Mouse (Mus musculus): ENCODE measurements around the gene 4931422A03Rik.

Gene 4931422A03Rik

DNA sequence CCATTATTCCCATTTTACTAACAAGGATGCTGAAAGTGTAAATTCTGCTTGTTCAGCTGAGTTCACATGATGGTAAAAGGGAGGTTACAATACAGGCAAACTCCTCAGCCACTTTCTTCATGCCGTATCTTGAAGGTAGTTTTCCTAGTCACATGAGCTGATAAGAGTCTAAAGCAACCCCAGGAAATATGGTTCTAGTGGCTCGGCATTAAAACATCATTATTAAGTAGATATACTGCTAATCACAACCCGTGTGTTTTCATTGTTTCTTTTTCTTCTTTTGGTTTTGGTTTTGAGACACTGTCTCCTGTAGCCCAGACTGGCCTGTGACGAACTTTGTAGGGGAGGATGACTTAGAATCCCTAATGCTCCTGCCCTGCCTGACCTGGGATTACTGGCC is 60.0 kb downstream of the 4931422A03Rik start:
- no peak for DNase-seq

DNA sequence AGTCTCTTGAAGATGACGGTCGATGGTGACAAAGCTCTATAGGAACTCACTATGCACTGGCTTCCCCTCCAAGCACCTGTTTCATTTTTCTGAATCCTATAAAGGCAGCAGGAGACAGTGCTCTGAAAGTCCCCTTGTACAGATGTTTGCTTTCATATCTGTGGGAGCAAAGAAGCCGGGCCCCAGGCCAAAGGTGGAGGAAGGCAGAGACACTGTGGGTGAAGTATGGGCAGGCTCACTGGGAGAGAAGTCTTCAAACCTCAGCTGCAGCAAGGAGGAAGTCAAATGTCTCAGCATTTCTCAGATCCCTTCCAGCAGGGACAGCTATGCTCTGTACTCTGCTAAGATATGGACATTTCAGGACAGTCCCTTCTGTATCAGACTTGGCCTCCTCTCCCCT is 62.8 kb downstream of the 4931422A03Rik start:
- DNase-seq = no peak

DNA sequence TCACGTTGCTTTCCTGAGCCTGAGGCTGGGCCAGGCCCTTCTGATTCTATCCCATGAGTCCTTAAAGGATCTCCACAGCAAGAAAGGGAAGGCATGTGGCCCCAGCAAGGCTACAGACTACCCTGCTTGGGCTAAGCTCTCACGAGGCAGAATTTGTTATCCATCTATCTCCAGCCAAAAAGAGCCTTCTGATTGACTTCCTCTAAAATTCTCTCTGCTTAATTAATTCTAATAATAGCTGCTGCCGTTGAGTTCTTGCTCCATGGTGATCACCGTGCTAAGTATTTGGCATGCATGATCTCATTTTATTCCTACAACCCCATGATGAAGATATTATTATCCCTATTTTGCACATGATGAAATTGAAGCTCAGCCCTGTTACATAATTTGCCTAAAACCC is 65.8 kb downstream of the 4931422A03Rik start:
- no peak for DNase-seq

DNA sequence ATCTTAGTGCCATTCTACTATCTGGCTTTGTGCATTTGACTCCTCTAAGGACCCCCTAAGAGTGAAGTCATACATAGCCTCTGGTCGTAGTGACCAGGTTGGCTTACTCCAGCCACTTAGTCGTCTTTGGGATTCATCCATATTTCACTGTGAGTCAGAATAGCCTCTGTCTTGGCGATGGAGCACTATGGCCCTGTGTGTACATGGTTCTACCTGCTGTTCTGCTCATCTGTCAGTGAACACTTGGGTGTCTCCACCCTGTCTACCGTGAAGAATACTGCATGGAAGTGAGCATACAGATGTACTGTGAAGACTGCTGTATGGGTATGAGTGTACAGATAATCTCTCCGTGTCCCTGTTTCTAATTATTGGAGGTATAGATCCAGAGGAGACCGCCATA is 68.6 kb downstream of the 4931422A03Rik start:
- DNase-seq = no peak

DNA sequence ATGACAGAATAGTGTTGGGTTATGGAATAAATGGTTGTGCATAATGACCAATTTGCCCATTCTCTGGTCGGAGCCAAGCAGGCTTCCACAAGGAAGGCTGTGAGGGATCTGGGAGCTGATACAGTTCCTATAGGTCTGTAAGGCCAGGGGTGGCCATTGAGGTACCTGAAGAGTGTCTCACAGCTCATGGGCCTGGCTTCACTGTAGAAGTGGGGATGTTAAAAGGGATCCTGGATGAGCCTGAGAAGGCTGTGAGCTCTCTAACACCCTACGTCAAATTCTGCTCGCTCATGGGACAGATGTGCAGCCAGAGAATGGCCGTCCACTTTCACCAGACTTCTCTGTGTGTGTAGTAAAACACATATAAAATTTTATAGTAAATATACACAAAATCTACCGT is 69.1 kb downstream of the 4931422A03Rik start:
- DNase-seq = no peak

DNA sequence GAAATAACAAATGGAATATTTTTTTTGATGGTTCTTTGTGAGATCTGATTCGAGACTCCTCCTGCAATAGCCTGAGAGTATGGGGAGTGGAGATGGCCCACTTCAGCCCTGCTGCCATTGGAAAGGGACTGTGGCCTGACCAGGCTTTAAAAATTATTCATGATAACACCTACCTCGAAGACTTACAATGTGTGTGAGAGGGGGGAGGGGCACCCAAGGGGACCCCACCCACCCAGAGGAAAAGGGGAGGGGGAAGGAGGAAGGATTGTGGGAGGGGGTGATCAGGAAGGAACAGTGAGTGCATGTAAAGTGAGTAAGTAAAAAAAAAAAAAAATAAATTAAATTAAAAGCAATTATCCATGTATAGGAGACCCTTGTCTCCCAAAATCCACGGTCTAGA is 69.5 kb downstream of the 4931422A03Rik start:
- no peak for DNase-seq

DNA sequence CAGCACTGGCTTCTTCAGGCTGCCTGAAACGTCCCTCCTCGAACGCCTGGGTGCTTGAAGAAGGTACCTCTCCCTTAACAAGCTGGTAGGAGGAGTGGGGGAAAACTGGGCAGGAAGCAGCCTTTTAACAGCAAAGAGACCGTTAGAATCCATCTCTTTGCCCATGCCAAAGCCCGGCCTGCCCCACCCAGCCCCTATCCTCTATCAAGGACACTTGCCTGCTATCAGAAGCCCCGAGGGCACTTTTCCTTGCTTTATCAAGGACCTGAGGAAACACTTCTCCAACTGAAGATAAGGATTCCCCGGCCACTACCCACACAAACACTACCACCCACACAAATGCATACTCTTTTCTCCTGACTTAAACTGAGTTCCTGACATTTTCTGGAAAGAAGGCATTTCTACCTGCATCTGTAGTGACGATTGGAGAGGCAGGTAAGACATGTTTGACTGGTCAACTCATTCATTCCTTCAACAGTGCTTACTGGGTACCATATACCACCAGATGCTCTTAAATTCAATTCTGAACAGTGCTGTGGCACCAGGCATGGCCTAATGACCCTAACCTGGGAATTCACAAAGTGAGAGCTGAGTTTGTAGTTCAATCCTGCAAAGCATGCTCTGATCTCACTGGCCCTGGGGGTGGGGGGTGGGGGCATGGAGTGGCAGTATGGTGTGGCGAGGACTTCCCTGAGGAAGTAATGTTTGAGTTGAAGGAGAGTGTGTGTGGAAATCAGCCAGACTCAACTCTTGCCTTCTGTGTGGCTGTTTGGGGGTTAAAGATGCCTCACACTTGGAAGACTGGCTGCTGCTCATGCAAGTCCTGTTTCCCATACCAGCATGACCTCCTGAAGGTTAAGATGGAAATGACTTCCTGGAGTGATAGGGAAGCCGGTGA is 70.3 kb downstream of the 4931422A03Rik start, which contains the start of gene Lmo2:
TSS of gene Lmo2 (plus strand) at position 338 of the 898 bp plus-strand sequence.
- no peak for DNase-seq

DNA sequence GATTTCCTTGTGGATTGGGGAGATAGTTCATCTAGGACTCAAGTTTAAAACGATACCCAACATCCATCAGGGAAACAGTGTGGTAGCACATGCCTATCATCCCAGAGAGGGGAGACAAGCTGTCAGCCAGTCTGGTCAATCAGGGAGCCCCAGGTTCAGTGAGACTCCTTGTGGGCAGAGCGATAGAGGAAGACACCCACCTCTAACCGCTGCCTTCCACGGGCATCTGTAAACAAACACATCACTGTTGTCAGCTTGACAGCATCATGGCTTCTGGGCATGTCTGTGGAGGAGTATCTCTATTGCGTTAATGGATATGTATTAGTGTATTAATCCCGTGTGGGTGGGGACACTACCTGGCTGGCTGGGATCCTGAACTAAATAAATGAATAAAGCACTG is 71.3 kb downstream of the 4931422A03Rik start:
- no peak for DNase-seq

DNA sequence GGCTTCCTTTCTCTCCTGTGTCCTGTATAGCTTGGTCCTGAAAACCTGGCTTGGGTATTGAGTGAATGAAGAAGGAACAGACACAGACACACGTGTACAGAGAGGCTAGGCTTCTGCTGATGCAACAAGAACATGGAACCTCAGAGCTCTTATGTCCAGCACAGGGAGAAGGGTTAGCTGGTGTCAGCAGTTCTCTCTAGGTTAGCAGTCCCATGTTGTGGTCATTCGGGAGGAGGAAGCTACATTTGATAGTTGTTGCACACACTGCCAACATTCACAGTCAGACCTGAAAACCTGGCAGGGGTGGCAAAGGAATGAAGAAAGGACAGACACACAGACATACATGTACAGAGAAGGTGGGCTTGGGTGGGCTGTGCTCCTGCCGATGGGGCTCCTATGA is 72.4 kb downstream of the 4931422A03Rik start:
- DNase-seq = no peak

DNA sequence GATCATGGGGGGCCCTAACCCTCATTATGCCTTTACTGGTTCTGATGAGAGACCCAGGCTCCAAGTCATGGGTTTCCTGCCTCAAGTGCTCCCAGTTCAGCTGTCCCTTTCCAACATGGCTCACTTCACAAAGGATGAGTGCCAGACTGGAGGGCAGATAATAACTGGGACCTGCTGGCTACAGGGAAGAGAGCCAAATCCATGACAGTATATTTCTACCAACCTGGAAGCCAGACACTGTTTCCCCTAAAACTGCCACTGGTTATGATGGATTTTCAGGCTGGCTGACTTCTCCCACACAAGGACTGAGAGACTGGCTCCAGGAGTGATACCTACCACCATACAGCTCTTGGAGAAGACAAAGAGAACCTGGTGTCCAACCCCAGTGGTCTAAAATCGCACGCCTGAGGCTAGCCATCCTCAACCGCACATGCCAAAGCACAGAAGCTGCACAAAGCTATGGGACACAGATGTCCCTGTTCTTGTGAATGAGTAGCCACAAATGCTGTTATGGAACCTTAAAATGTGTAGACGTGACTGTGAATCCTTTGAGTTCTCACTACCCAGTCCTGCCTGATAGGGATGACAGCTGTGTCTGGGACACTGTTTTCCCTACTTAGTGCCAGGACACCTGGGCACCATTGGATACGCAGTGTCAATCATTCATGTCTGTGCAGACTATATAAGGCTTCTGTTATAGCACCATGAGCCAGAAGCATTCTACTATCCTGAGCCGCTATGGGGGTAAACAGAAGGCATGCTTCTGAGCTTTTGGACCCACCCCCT is 74.9 kb downstream of the 4931422A03Rik start:
- no peak for DNase-seq

DNA sequence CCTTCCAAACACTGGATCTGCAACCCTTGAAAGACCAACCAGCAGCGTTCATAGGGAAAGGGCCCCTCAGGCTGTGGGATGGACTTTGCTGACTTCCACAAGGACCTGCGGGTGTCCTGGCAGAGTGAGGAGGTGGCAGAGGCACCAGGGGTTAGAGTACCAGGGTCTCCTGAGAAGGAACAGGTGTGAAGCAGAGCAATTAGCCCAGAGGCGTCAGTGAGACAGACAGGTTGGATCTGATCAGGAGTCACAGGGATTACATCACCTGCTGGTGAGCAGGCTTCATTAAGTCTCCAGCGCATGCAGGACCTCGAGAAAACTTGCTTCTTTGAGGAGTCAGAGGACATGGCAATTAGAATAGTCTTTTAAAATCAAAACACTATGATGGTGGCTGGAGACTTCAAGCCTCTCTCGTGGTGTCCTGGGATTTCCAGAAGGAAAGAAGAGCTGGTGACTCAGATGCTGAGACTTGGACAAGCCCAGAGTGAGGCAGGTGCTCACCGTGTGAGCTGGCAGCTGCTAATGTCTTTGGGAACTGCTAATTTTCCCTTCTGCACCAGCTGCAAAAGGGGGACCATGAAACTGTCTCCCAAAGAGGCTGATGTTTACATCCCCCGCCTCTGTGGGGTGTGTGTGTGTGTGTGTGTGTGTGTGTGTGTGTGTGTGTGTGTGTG is 80.0 kb downstream of the 4931422A03Rik start:
- DNase-seq = no peak

DNA sequence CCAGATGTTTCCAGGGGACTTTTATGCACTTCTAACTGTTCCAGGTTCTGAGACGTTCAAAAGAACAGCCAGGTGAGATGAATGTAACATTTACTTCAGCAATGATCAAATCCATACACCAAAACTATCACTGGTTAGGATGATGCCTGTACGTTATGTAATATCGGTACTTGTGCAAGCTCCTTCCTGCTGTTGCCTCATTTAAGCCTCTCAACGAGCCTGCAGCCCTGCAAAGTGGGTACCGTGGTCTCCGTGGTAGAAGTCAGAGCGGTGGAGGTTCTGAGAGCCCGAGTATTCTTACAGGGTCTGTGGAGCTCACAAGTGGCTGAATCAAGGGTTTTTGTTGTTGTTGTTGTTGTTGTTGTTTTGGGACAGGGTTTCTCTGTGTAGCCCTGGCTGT is 81.3 kb downstream of the 4931422A03Rik start:
- DNase-seq = no peak

DNA sequence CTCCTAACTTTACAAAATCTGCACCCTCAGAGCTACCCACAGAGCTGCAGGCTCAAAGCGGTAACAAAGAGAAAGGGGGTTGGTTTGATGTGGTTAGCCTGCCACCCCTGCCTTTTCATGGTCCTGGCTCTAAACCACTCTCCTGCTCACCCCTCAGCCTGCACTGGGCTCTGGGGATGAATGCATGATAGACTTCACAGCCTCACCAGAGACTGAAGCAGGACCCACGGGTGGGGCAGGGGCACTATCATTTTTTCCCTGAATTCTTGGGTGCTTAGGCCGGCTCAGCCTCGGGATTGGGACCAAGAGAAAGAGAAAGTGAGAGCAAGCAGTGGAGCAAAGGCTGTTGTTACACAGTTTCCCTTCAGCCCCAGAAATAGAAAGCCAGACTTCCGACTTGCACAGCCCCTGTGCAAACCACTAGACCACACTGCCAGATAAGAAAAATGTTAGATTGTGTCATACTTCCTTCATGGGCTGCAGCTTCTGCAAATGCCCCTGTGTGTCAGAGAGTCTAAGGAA is 82.5 kb downstream of the 4931422A03Rik start:
- no peak for DNase-seq

DNA sequence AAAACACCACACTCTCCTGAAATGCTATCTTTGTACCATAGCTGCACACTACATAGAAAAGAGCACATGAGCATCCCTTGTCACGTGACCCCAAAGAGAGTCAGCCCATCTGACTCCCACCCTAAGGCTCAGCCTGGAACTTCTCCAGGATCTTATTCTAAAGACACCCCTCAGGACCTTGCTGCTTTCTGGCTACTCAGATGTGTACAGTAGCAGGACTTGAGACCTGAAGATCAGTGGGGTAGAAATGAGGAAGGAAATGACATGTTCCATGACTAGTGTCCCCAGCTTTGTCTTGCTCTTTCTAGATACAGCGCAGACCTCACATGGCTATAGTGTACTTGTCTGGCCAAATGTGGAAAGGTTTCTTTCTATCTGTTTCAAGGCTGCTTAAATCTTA is 83.3 kb downstream of the 4931422A03Rik start:
- DNase-seq = no peak

DNA sequence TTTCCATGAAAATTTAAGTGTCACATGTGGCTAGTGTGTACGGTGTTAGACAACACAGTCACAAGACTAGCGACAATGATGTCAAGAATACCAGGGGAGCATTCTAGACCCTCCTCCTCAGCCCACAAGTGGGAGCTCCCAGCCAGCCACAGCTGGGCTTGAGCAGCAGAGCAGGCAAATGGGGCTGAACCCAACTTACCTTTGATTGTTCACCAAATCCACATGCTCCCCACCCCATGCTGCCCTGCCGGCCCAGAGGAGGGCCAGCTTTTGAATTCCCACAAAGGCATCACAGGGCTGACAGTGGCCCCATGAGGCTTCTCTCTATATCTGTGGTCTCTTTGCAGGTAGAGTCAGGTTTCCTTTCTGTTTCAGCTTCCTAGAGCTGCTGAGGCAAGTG is 87.1 kb downstream of the 4931422A03Rik start:
- DNase-seq = no peak

DNA sequence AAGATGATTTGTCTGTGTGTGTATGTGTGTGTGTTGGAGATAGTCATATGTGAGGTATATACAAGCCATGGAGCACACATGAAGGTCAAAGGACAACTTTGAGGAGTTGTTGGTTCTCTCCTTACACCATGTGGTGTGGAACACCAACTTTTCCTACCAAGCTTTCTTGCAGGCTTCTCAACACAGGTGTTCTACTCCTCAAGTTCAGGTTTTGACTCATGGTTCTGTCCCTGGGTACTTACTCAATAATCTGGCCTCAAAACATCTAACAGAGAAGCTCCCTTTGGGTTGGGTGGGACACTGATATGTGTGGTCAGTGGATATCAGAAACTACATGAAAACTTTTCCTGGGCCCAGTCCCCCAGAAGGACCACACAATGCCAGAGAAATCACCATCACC is 89.2 kb downstream of the 4931422A03Rik start:
- DNase-seq = no peak

DNA sequence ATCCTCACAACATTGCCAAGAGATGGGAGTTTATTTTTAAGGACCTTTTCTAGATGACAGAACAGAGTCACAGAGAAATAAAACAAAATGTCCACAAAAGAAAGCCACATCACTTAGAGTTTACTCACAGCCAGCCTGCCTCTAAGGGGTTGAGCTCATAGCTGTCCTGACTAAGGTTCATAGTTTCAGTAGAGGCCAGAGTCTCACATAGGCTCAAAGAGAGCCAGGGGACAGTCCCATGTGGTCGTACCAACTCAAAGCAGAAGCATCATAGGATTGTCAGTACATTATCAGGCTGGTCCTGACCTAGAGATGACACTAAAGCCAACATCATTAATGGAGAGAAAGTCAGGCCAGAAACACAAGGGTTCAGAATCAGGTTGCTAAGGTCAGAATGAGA is 89.6 kb downstream of the 4931422A03Rik start:
- no peak for DNase-seq

DNA sequence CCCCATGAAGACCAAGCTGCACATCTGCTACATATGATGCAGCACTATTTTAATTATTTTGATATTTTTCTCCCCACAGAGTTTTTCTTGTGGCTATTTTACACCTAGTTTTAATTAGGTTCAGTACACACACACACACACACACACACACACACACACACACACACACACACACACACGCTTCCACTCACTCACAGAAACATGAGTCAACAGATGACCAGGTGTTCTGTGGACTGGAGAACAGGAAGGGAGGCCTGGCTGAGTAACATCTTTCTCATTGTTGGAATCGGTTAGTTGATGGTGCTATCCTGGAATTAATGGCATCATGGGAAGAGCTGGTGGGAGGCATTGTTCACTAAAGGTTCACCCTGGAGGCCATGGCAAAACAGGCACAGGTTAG is 90.5 kb downstream of the 4931422A03Rik start:
- DNase-seq = no peak

DNA sequence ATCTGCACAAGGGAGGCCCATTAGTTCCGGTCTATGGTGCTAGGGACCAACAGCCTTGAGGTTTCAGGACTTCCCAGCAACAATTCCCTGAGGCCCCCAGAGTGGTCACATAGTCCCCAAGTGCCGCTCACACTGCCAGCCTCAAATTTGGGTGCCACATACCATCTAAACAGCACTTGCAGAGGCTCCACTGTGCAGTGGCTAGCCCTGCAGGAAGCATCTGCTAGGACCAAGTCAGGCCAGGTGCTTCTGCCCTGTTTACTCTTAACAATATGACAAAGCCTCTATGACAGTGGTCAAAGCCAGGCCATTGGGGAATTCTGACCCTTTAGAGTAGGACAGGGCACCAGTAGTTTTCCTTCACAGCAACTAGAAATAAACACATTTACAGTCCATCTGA is 91.5 kb downstream of the 4931422A03Rik start:
- DNase-seq = no peak

DNA sequence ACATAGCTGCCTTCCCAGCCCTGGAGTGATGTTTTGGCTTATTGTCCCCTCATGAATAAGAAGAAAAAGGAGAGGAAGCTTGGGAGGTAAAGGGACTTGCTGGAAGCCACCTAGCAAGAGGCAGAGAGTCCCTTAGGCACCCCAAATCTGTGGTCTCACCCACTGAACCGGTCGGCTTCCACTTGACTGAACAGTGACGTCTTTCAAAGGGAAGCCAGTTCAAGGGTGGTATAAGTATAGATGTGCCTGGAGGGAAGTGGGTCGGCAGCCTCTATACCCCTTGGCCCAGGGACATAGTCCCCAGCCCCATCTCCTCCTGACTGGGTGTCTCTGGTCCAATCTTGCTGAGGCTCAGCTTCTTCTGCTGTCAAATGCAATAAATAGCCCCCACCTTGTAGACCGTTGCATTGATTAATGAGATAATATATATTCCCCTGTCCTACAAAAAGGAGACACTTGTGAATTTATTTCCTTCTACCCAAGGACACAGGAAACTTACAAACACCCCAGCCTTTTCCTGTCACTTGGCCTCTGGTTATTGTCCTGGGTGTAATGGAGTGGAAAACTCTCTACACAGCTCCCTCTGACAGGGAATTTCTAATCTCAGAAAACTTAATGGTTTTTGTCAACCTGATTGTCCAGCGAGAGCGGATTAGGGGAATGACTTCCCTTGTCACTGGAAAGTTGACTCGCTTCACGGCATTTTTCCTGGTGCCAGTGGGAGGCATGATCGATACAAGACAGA is 92.3 kb downstream of the 4931422A03Rik start:
- DNase-seq = no peak

DNA sequence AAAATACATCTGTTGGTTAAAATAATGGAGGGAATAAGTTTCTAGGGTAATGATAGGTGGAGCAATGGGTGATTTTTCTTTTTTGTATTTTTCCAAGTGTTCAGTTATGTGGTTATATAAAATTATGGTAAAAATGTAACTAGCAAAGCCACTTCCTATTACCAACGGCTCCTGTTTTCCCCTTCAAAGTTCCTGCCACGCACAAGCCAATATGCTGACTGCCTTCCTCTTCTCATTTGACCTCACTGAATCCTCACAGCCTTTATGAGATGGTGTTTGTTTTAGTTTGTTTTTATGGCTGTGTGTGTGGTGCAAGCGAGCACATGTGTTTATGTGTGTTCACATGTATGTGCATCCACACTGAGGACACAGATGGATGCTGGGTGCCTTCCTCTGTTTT is 93.5 kb downstream of the 4931422A03Rik start:
- DNase-seq = no peak

DNA sequence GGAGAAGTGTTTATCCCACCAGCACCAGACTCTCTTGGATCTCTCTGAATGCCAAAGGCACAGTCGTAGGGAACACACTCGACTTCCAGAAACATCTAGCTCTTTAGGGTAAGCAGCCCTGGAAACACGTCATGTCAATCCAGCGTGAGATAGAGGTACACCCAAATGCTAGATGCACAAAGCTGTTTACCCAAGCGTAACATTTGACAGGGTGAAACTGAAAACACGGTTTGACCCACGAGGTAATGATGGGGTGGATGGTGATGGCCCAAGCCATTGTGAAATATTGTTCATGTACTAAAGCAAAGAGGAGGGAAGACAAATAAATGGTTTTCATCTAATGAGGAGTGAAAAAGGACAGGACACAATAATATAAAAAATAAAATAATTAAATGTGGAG is 93.9 kb downstream of the 4931422A03Rik start:
- DNase-seq = no peak

DNA sequence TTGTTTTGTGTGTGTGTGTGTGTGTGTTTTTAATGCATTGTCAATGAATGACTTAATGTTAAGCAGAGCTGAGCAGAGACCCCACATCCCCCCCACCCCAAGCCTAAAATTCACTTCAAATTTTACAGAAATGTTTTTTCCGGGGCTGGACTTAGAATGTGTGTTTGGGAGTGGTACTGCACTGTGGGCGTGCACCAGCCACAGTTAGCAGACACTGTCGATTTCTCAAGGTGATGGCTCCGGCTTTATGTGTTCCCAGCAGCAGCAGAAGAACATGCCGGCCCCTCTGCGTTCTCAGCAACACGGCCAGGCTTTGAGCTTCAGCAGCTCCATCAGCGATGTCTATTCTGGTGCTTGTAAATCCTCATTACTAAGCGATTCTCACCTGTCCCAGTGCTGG is 95.7 kb downstream of the 4931422A03Rik start:
- DNase-seq = no peak
